Mouse (Mus musculus): ENCODE data around the gene Vipas39. TPM values are rescaled to one million over a fixed set of nuclear protein-coding genes. Genes with fewer than 3 reads are reported as not detected.

Gene Vipas39
- polyA plus RNA-seq, 1 experiment: 27.1 TPM

DNA sequence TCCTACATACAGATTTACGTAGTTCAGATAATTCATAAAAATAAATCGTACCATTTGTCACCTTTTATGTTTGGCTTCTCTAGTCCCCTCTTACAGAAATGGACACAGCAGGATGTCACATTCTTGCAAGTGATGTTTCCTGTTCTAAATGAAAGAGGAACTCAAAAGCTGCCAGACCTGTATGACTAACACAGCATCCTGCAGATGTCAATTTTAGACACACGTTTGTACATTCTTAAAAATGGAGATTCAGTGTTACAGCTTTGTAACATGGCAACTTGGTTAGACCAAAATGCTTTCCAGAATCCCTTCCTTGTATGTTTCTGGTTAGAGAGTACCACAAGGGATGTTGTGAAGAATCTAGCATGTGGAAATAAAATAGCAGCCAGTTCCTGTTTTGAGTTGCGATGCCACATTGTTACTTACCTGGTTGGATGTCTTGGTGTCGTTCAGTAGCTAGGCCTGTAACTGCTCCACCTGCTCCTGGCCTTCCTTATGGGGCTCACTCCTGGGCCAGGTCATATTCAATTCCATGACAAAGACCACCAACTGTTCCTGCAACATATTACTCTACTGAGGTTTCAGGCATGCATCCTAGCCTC, 29.1 kb downstream of the Vipas39 start:
- 83% methylated on average over 5 of the region's 5 CpGs for WGBS

GRCm38 (mm10) chr12:87230379-87230895, 35.6 kb downstream of the Vipas39 start:
- H3K4me1 ChIP-seq (ENCODE audit: control insufficient read depth, insufficient read depth, insufficient read length, low read length): no peaks in the 10 kb centered on the region
- H3K36me3 ChIP-seq (ENCODE audit: control insufficient read depth, insufficient read depth, low read length): no peaks in the 10 kb centered on the region
- no peaks in the 10 kb centered on the region for H3K27me3 ChIP-seq (ENCODE audit: control insufficient read depth, insufficient read depth, low read length)

More for the DNA sequence above, 29.1 kb downstream of the Vipas39 start:
- no peaks in the 10 kb centered on the region for H3K27me3 ChIP-seq (ENCODE audit: control insufficient read depth, insufficient read depth, low read length)
- no peak overlapping the region for H3K27ac ChIP-seq (ENCODE audit: insufficient read depth, low read depth, low read length)
- no peak for TF ChIP-seq CTCF (IDR thresholded peaks at IDR 0.05; ENCODE audit: extremely low read depth, insufficient read length, insufficient replicate concordance, low read depth, low read length)
- no peak for TF ChIP-seq POLR2A (IDR thresholded peaks at IDR 0.05; ENCODE audit: low read depth, low read length)
- peaks cover 32% of the 10 kb centered on the region for H3K36me3 ChIP-seq (ENCODE audit: control insufficient read depth, insufficient read depth, low read length)
- H3K4me3 ChIP-seq (ENCODE audit: low read depth, low read length): no peak overlapping the region
- H3K4me1 ChIP-seq (ENCODE audit: control insufficient read depth, insufficient read depth, insufficient read length, low read length): no peaks in the 10 kb centered on the region

DNA sequence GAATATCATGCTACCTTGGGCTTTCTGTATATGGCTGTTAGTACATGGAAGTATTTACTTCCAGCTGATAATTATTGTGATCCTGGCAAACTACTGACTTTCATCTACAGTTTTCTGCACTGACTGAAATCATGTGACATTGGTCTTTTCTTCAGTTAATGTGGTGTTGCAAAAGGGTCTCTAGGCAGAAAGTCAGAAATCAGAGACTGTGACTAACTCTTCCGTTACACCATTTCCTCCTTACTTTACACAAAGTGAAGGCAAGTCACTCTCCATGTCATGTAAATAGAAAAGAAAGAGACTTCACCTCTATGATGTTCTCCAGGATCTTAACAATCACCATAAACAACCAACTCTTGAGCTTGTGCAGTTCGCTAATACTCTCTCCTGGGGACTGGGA, 36.4 kb downstream of the Vipas39 start:
- Histone ChIP-seq H3K36me3 (ENCODE audit: control insufficient read depth, insufficient read depth, low read length) (no peaks in the 10 kb centered on the region), H3K4me1 (ENCODE audit: control insufficient read depth, insufficient read depth, insufficient read length, low read length) (no peaks in the 10 kb centered on the region), H3K27ac (ENCODE audit: insufficient read depth, low read depth, low read length) (no peak overlapping the region), H3K4me3 (ENCODE audit: low read depth, low read length) (no peak overlapping the region), H3K27me3 (ENCODE audit: control insufficient read depth, insufficient read depth, low read length) (no peaks in the 10 kb centered on the region)
- WGBS: 90% methylated on average over 2 of the region's 2 CpGs
- TF ChIP-seq CTCF (IDR thresholded peaks at IDR 0.05; ENCODE audit: extremely low read depth, insufficient read length, insufficient replicate concordance, low read depth, low read length) (no peak), POLR2A (IDR thresholded peaks at IDR 0.05; ENCODE audit: low read depth, low read length) (no peak)

More at GRCm38 (mm10) chr12:87230379-87230895, 35.6 kb downstream of the Vipas39 start:
- Histone ChIP-seq H3K27ac (ENCODE audit: insufficient read depth, low read depth, low read length) (no peak overlapping the region), H3K4me3 (ENCODE audit: low read depth, low read length) (no peak overlapping the region)
- TF ChIP-seq CTCF (IDR thresholded peaks at IDR 0.05; ENCODE audit: extremely low read depth, insufficient read length, insufficient replicate concordance, low read depth, low read length): no peak
- TF ChIP-seq POLR2A (IDR thresholded peaks at IDR 0.05; ENCODE audit: low read depth, low read length): no peak

DNA sequence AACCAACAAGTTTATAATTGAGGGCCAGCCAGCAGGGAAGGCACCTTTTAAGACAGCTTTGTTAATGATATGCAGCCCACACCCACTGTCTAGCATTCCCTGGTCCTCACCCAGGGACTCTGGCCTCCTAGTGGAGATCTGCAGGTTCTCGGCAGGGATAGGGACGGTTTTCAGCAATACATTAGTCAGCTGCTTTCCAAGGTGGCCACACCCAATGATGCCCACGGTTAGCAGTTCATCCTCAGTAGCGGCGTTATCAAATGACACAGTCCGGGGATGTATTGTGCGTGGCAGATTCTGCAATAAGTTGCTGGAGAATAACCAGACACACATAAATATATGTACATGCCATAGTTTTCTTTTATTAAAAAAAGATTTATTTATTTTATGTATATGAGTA, 39.3 kb downstream of the Vipas39 start:
- H3K4me3 ChIP-seq (ENCODE audit: low read depth, low read length): no peak overlapping the region
- H3K27ac ChIP-seq (ENCODE audit: insufficient read depth, low read depth, low read length): no peak overlapping the region
- no peaks in the 10 kb centered on the region for H3K27me3 ChIP-seq (ENCODE audit: control insufficient read depth, insufficient read depth, low read length)
- TF ChIP-seq CTCF (IDR thresholded peaks at IDR 0.05; ENCODE audit: extremely low read depth, insufficient read length, insufficient replicate concordance, low read depth, low read length) (no peak), POLR2A (IDR thresholded peaks at IDR 0.05; ENCODE audit: low read depth, low read length) (no peak)
- WGBS: 72% methylated on average over 7 of the region's 7 CpGs
- H3K4me1 ChIP-seq (ENCODE audit: control insufficient read depth, insufficient read depth, insufficient read length, low read length): no peaks in the 10 kb centered on the region
- H3K36me3 ChIP-seq (ENCODE audit: control insufficient read depth, insufficient read depth, low read length): no peaks in the 10 kb centered on the region

GRCm38 (mm10) chr12:87224950-87225349, 41.1 kb downstream of the Vipas39 start:
- 79% methylated on average over 10 of the region's 10 CpGs for WGBS
- H3K4me1 ChIP-seq (ENCODE audit: control insufficient read depth, insufficient read depth, insufficient read length, low read length): no peaks in the 10 kb centered on the region
- H3K4me3 ChIP-seq (ENCODE audit: low read depth, low read length): no peak overlapping the region

DNA sequence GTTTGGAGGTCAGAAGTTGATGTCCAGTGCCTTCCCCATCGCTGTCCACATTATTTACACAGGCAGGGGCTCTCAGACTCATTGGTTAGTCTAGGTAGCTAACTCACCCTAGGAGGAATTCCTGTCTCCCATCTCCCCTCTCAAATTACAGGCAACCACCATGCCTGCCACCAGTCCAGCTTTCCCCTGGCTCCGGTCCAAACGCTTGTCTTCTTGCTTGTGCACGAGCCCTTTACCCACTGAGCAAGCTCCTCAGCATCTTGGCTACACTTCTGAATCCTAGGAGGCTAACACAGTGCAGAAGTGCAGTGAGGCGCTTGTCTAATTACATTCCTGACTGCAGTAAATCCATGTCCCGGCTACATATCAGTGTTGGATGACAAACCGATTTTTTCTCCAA, 46.7 kb downstream of the Vipas39 start:
- Histone ChIP-seq H3K4me3 (ENCODE audit: low read depth, low read length) (no peak overlapping the region), H3K27ac (ENCODE audit: insufficient read depth, low read depth, low read length) (no peak overlapping the region), H3K4me1 (ENCODE audit: control insufficient read depth, insufficient read depth, insufficient read length, low read length) (no peaks in the 10 kb centered on the region), H3K27me3 (ENCODE audit: control insufficient read depth, insufficient read depth, low read length) (no peaks in the 10 kb centered on the region), H3K36me3 (ENCODE audit: control insufficient read depth, insufficient read depth, low read length) (no peaks in the 10 kb centered on the region)
- WGBS: 69% methylated on average over 7 of the region's 7 CpGs
- TF ChIP-seq POLR2A (IDR thresholded peaks at IDR 0.05; ENCODE audit: low read depth, low read length): no peak
- no peak for TF ChIP-seq CTCF (IDR thresholded peaks at IDR 0.05; ENCODE audit: extremely low read depth, insufficient read length, insufficient replicate concordance, low read depth, low read length)

More at GRCm38 (mm10) chr12:87224950-87225349, 41.1 kb downstream of the Vipas39 start:
- Histone ChIP-seq H3K36me3 (ENCODE audit: control insufficient read depth, insufficient read depth, low read length) (no peaks in the 10 kb centered on the region), H3K27ac (ENCODE audit: insufficient read depth, low read depth, low read length) (no peak overlapping the region), H3K27me3 (ENCODE audit: control insufficient read depth, insufficient read depth, low read length) (no peaks in the 10 kb centered on the region)
- no peak for TF ChIP-seq POLR2A (IDR thresholded peaks at IDR 0.05; ENCODE audit: low read depth, low read length)
- TF ChIP-seq CTCF (IDR thresholded peaks at IDR 0.05; ENCODE audit: extremely low read depth, insufficient read length, insufficient replicate concordance, low read depth, low read length): no peak

DNA sequence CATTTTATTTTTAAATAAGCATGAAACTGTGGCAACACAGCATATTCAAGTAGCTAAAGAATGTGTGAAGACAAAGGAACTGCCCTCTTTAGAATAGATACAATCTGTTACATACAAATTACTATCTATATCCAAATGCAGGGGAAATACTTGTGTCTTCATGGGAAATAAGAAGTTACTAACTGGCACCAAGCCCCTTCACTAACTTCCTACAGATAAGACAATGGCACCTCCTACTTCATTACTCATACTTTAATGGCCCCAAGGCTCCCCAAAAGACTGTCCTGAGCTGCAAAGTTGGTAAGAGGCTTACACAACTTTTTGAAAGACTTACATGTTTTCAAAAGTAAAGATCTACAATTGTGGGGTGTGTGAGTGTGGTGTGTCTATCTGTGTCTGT, 48.5 kb downstream of the Vipas39 start:
- Histone ChIP-seq H3K4me1 (ENCODE audit: control insufficient read depth, insufficient read depth, insufficient read length, low read length) (peaks cover 5% of the 10 kb centered on the region), H3K4me3 (ENCODE audit: low read depth, low read length) (no peak overlapping the region)

More for the DNA sequence above, 48.5 kb downstream of the Vipas39 start:
- H3K27ac ChIP-seq (ENCODE audit: insufficient read depth, low read depth, low read length): no peak overlapping the region
- TF ChIP-seq CTCF (IDR thresholded peaks at IDR 0.05; ENCODE audit: extremely low read depth, insufficient read length, insufficient replicate concordance, low read depth, low read length) (no peak), POLR2A (IDR thresholded peaks at IDR 0.05; ENCODE audit: low read depth, low read length) (no peak)
- no peaks in the 10 kb centered on the region for H3K36me3 ChIP-seq (ENCODE audit: control insufficient read depth, insufficient read depth, low read length)
- no peaks in the 10 kb centered on the region for H3K27me3 ChIP-seq (ENCODE audit: control insufficient read depth, insufficient read depth, low read length)
